Mouse (Mus musculus): ENCODE measurements around the gene Cnst. TPM values are rescaled to one million over a fixed set of nuclear protein-coding genes. Genes with fewer than 3 reads are reported as not detected.

Gene Cnst
- polyA plus RNA-seq, 1 experiment = 12.7 TPM

DNA sequence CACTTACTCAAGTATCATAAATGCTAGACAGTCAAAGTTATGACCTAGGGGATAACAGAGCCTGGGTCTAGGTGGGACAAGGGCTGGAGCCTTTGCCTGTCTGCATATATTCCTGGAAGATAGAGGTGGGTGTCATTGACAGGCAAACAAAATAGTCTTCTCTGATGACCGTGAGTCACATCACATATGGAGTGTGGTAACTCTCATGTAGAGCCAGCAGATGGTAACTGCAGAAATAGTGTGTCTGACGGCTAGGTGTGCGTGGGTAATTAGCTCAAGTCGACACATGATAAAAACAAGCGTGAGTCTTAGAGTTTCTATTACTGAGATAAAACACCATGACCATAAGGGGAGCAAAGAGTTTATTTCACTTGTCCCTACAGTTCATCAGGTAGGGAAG lies 116.9 kb downstream of the Cnst start:
- no peak overlapping the region for H3K4me3 ChIP-seq (ENCODE audit: low read depth, low read length)
- peaks cover 6% of the 10 kb centered on the region; the same call in 1 of the 2 replicates for H3K4me1 ChIP-seq (ENCODE audit: control insufficient read depth, insufficient read depth, insufficient read length, low read length)
- no peaks in the 10 kb centered on the region for H3K36me3 ChIP-seq (ENCODE audit: control insufficient read depth, insufficient read depth, low read length)
- WGBS = 89% methylated on average over 5 of the region's 5 CpGs
- no peak for TF ChIP-seq POLR2A (IDR thresholded peaks at IDR 0.05; ENCODE audit: low read depth, low read length)
- TF ChIP-seq CTCF (IDR thresholded peaks at IDR 0.05; ENCODE audit: extremely low read depth, insufficient read length, insufficient replicate concordance, low read depth, low read length) = no peak
- H3K27ac ChIP-seq (ENCODE audit: insufficient read depth, low read depth, low read length) = no peak overlapping the region
- no peaks in the 10 kb centered on the region for H3K27me3 ChIP-seq (ENCODE audit: control insufficient read depth, insufficient read depth, low read length)

DNA sequence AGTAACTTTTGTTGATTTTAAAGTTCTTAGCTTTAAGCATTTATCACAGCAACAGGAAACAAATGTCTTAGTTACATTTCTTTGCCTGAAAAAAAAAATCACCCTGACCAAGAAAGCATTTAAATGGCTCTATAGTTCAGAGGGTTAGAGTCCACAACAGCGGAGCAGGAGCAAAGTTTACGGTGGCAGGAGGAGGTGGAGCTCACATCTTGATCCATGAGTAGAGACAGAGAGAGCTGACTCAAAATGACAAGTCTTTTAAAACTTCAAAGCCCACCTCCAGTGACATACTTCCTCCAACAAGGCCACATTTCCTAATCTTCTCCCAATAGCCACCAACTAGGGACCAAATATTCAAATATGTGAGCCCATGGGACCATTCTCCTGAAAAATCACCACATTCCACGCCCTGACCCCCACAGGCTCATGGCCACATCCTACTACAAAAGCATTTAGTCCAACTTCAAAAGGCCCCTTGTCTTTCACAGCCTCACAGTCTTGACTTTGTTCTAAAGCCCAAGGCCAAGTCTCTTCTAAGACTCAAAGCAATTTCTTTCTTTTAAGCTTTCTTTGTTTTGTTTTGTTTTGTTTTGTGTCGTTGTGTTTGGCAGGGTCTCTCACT lies 118.2 kb downstream of the Cnst start:
- H3K27me3 ChIP-seq (ENCODE audit: control insufficient read depth, insufficient read depth, low read length) = no peaks in the 10 kb centered on the region
- WGBS = 53% methylated on average over 4 of the region's 4 CpGs
- peaks cover 6% of the 10 kb centered on the region; the same call in 1 of the 2 replicates for H3K4me1 ChIP-seq (ENCODE audit: control insufficient read depth, insufficient read depth, insufficient read length, low read length)
- no peak for TF ChIP-seq CTCF (IDR thresholded peaks at IDR 0.05; ENCODE audit: extremely low read depth, insufficient read length, insufficient replicate concordance, low read depth, low read length)
- no peak for TF ChIP-seq POLR2A (IDR thresholded peaks at IDR 0.05; ENCODE audit: low read depth, low read length)
- no peak overlapping the region for H3K4me3 ChIP-seq (ENCODE audit: low read depth, low read length)
- H3K27ac ChIP-seq (ENCODE audit: insufficient read depth, low read depth, low read length) = peak overlapping the region; percentile 91
- H3K36me3 ChIP-seq (ENCODE audit: control insufficient read depth, insufficient read depth, low read length) = no peaks in the 10 kb centered on the region

DNA sequence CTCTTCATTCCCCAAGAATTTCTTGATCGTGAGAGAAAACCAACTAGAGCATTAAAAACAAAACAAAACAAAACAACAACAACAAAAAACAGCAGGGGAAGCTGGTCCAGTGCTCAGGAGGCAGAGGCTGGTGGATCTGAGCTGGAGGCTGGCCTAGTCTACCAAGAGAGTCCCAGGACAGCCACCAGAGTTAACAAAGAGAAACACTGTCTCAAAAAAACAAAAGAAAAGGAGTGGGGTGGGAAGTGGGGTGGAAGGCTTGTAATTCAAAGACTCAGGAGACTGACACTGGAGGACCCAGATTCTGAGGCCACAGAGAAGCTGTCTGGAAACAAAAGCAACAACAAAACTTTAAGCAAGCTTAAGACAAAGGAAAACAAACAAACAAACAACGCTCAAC lies 120.8 kb downstream of the Cnst start:
- no peak for TF ChIP-seq CTCF (IDR thresholded peaks at IDR 0.05; ENCODE audit: extremely low read depth, insufficient read length, insufficient replicate concordance, low read depth, low read length)
- no peak for TF ChIP-seq POLR2A (IDR thresholded peaks at IDR 0.05; ENCODE audit: low read depth, low read length)
- H3K4me1 ChIP-seq (ENCODE audit: control insufficient read depth, insufficient read depth, insufficient read length, low read length) = peaks cover 6% of the 10 kb centered on the region; the same call in 1 of the 2 replicates
- WGBS = 86% methylated on average over 2 of the region's 2 CpGs
- H3K4me3 ChIP-seq (ENCODE audit: low read depth, low read length) = no peak overlapping the region
- no peaks in the 10 kb centered on the region for H3K27me3 ChIP-seq (ENCODE audit: control insufficient read depth, insufficient read depth, low read length)
- H3K27ac ChIP-seq (ENCODE audit: insufficient read depth, low read depth, low read length) = no peak overlapping the region
- H3K36me3 ChIP-seq (ENCODE audit: control insufficient read depth, insufficient read depth, low read length) = no peaks in the 10 kb centered on the region

DNA sequence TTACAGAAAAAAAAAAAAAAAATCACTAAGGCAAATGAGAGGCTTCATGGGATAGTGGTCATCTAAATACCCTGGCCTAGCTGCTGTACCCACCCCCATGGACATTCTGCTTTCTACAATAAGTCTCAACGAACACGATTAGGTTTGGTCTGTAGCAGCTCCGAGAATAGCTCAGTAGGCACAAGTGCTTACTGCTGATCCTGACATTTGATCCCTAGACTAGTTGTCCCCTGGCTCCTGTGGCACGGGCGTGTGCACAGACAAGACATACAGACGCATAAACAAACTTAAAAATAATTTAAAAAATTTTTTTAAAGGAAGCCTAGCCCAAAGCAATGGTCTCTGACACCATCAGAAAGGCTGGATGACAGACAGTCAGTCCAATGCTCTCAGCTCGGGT lies 121.3 kb downstream of the Cnst start:
- peak overlapping the region; percentile 80 for H3K4me3 ChIP-seq (ENCODE audit: low read depth, low read length)
- no peak overlapping the region for H3K27ac ChIP-seq (ENCODE audit: insufficient read depth, low read depth, low read length)
- 40% methylated on average over 7 of the region's 7 CpGs for WGBS
- H3K27me3 ChIP-seq (ENCODE audit: control insufficient read depth, insufficient read depth, low read length) = no peaks in the 10 kb centered on the region
- TF ChIP-seq CTCF (IDR thresholded peaks at IDR 0.05; ENCODE audit: extremely low read depth, insufficient read length, insufficient replicate concordance, low read depth, low read length) (no peak), POLR2A (IDR thresholded peaks at IDR 0.05; ENCODE audit: low read depth, low read length) (no peak)
- H3K4me1 ChIP-seq (ENCODE audit: control insufficient read depth, insufficient read depth, insufficient read length, low read length) = peaks cover 6% of the 10 kb centered on the region; the same call in 1 of the 2 replicates
- no peaks in the 10 kb centered on the region; the same call in 1 of the 2 replicates for H3K36me3 ChIP-seq (ENCODE audit: control insufficient read depth, insufficient read depth, low read length)

DNA sequence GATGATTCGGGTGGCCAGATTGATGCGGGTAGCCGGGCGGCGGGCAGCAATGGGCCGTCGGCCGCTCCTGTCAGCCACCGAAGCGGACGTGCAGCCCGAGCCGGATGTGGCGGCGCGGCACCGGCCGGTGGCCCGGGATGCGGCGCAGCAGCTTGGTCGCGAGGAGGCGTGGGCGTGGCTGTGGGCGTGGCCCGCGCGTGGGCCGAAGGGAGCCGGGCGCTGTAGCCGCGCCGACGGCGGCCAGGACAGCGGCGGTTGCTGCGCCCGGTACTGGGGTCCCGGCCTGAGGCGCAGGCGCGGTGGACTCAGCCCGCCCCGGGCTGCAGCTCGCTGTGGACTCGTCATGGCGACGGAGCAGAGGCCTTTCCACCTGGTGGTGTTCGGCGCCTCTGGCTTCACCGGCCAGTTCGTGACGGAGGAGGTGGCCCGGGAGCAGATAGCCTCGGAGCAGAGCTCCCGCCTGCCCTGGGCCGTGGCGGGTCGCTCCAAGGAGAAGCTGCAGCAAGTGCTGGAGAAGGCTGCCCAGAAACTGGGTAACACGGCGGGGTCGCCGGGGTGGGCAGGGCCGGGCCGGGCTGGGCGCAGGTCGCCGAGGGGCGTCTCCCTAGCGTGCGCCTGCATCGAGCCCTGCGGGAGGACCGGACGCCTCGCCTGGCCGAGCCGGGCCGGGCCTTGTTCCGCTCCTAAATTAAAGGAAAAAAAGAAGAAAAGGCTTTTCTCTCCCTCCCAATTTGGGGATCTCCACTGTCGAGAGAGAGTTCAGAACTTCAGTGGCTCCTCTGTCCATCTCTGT lies 122.0 kb downstream of the Cnst start, which contains the start of gene Sccpdh:
Gene Sccpdh (plus strand): TSS at position 198 of the 793 bp plus-strand sequence.
- TF ChIP-seq POLR2A (IDR thresholded peaks at IDR 0.05; ENCODE audit: low read depth, low read length) = peak; percentile 52; the same call in 1 of the 2 replicates
- TF ChIP-seq CTCF (IDR thresholded peaks at IDR 0.05; ENCODE audit: extremely low read depth, insufficient read length, insufficient replicate concordance, low read depth, low read length) = no peak
- Histone ChIP-seq H3K27me3 (ENCODE audit: control insufficient read depth, insufficient read depth, low read length) (no peaks in the 10 kb centered on the region), H3K36me3 (ENCODE audit: control insufficient read depth, insufficient read depth, low read length) (peaks cover 3% of the 10 kb centered on the region; the same call in 1 of the 2 replicates), H3K27ac (ENCODE audit: insufficient read depth, low read depth, low read length) (peak within 1 kb of the TSS; percentile 9; the same call in 1 of the 2 replicates), H3K4me3 (ENCODE audit: low read depth, low read length) (peak within 1 kb of the TSS; percentile 80), H3K4me1 (ENCODE audit: control insufficient read depth, insufficient read depth, insufficient read length, low read length) (peaks cover 6% of the 10 kb centered on the region; the same call in 1 of the 2 replicates)
- WGBS = 1% methylated on average over 84 of the region's 84 CpGs

DNA sequence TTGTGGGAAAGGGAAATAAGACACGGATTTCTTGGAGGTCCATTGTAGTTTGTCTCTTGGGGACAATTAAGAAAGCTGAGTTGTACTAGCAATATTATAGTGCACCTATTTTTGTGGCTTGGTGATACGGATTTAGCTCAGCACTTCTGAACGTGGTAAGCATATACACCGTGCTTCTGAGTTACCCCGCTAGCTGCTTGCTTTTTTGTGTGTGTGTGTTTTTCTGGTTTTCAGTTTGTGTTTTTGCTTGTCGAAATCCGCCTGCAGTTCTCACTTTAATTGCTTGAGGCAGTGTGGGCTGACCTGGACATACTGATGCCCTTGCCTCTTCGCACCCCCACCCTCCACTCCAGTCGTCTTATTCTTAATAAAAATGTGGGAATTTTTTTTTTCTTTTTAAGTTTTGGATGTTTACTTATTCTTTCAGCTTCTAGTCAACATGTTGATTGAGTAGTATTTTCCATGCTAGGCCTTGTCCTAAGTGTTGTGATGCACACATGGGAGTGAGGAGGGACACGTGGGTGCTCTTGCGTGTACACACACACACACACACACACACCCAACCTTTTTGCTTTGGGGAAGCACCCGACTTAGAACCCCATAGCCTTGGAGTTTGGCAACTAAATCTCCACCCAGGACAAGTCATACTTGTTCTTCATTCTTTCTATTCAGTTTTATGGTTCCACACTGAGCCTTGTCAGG lies 122.8 kb downstream of the Cnst start:
- peak overlapping the region; percentile 80 for H3K4me3 ChIP-seq (ENCODE audit: low read depth, low read length)
- H3K27ac ChIP-seq (ENCODE audit: insufficient read depth, low read depth, low read length) = no peak overlapping the region
- WGBS = 40% methylated on average over 12 of the region's 12 CpGs
- no peaks in the 10 kb centered on the region for H3K27me3 ChIP-seq (ENCODE audit: control insufficient read depth, insufficient read depth, low read length)
- peaks cover 8% of the 10 kb centered on the region; the same call in 1 of the 2 replicates for H3K36me3 ChIP-seq (ENCODE audit: control insufficient read depth, insufficient read depth, low read length)
- TF ChIP-seq POLR2A (IDR thresholded peaks at IDR 0.05; ENCODE audit: low read depth, low read length) = no peak
- TF ChIP-seq CTCF (IDR thresholded peaks at IDR 0.05; ENCODE audit: extremely low read depth, insufficient read length, insufficient replicate concordance, low read depth, low read length) = no peak
- H3K4me1 ChIP-seq (ENCODE audit: control insufficient read depth, insufficient read depth, insufficient read length, low read length) = peaks cover 3% of the 10 kb centered on the region; the same call in 1 of the 2 replicates

Data from small intestine, adult 2 months (tissue).